Mouse (Mus musculus): ENCODE results near the gene Brsk2. TPM values are rescaled to one million over a fixed set of nuclear protein-coding genes. Genes with fewer than 3 reads are reported as not detected.
A peak's percentile ranks its signal among the peaks of the same experiment; 100 is the strongest.

Gene Brsk2
- polyA plus RNA-seq, 1 experiment from 2014 or later, result 23.9 TPM

GRCm38 (mm10) chr7:141988314-141988806 is 38.8 kb downstream of the Brsk2 start:
- DNase-seq (no peak), ATAC-seq (ENCODE audit: low FRiP score, low TSS enrichment) (no peak)
- H3K4me1 ChIP-seq (ENCODE audit: control insufficient read depth, insufficient read depth, low read length), result no peaks in the 10 kb centered on the region
- H3K27me3 ChIP-seq (ENCODE audit: control insufficient read depth, insufficient read depth, low read length), result no peaks in the 10 kb centered on the region
- no peak overlapping the region for H3K4me2 ChIP-seq (ENCODE audit: low read length)
- 89% methylated on average over 7 of the region's 7 CpGs for WGBS
- H3K9me3 ChIP-seq (ENCODE audit: control insufficient read depth, low read length), result no peaks in the 10 kb centered on the region
- no peak overlapping the region for H3K9ac ChIP-seq (replicated peaks; ENCODE audit: low read length)
- H3K36me3 ChIP-seq (ENCODE audit: control insufficient read depth, insufficient read depth, low read length), result peaks cover 96% of the 10 kb centered on the region
- H3K4me3 ChIP-seq (replicated peaks; ENCODE audit: low read depth, low read length), result no peak overlapping the region
- H3K27ac ChIP-seq (replicated peaks; ENCODE audit: low read depth, low read length), result no peak overlapping the region

- ATAC-seq (ENCODE audit: low FRiP score, low TSS enrichment), result no peak
- WGBS, result 76% methylated on average over 2 of the region's 2 CpGs
- Histone ChIP-seq H3K36me3 (ENCODE audit: control insufficient read depth, insufficient read depth, low read length) (peaks cover 100% of the 10 kb centered on the region), H3K27ac (replicated peaks; ENCODE audit: low read depth, low read length) (no peak overlapping the region), H3K9ac (replicated peaks; ENCODE audit: low read length) (no peak overlapping the region), H3K9me3 (ENCODE audit: control insufficient read depth, low read length) (no peaks in the 10 kb centered on the region), H3K27me3 (ENCODE audit: control insufficient read depth, insufficient read depth, low read length) (no peaks in the 10 kb centered on the region), H3K4me2 (ENCODE audit: low read length) (no peak overlapping the region), H3K4me1 (ENCODE audit: control insufficient read depth, insufficient read depth, low read length) (no peaks in the 10 kb centered on the region), H3K4me3 (replicated peaks; ENCODE audit: low read depth, low read length) (no peak overlapping the region)
- DNase-seq, result no peak
Observed at GRCm38 (mm10) chr7:141991183-141991582, 41.6 kb downstream of the Brsk2 start.

GRCm38 (mm10) chr7:141994121-141994520 is 44.6 kb downstream of the Brsk2 start:
- H3K36me3 ChIP-seq (ENCODE audit: control insufficient read depth, insufficient read depth, low read length), result peaks cover 100% of the 10 kb centered on the region
- ATAC-seq (ENCODE audit: low FRiP score, low TSS enrichment) (no peak), DNase-seq (no peak)
- no peak overlapping the region for H3K4me2 ChIP-seq (ENCODE audit: low read length)
- H3K4me3 ChIP-seq (replicated peaks; ENCODE audit: low read depth, low read length), result no peak overlapping the region
- 94% methylated on average over 4 of the region's 4 CpGs for WGBS
- H3K9ac ChIP-seq (replicated peaks; ENCODE audit: low read length), result no peak overlapping the region
- H3K9me3 ChIP-seq (ENCODE audit: control insufficient read depth, low read length), result no peaks in the 10 kb centered on the region
- no peaks in the 10 kb centered on the region for H3K27me3 ChIP-seq (ENCODE audit: control insufficient read depth, insufficient read depth, low read length)
- H3K27ac ChIP-seq (replicated peaks; ENCODE audit: low read depth, low read length), result no peak overlapping the region
- no peaks in the 10 kb centered on the region for H3K4me1 ChIP-seq (ENCODE audit: control insufficient read depth, insufficient read depth, low read length)

GRCm38 (mm10) chr7:142000661-142001060 is 51.1 kb downstream of the Brsk2 start:
- Histone ChIP-seq H3K27ac (replicated peaks; ENCODE audit: low read depth, low read length) (no peak overlapping the region), H3K4me2 (ENCODE audit: low read length) (no peak overlapping the region), H3K36me3 (ENCODE audit: control insufficient read depth, insufficient read depth, low read length) (peaks cover 91% of the 10 kb centered on the region), H3K9ac (replicated peaks; ENCODE audit: low read length) (no peak overlapping the region), H3K9me3 (ENCODE audit: control insufficient read depth, low read length) (no peaks in the 10 kb centered on the region), H3K4me1 (ENCODE audit: control insufficient read depth, insufficient read depth, low read length) (no peaks in the 10 kb centered on the region), H3K4me3 (replicated peaks; ENCODE audit: low read depth, low read length) (no peak overlapping the region), H3K27me3 (ENCODE audit: control insufficient read depth, insufficient read depth, low read length) (no peaks in the 10 kb centered on the region)
- no peak for DNase-seq
- WGBS, result 89% methylated on average over 3 of the region's 3 CpGs
- ATAC-seq (ENCODE audit: low FRiP score, low TSS enrichment), result no peak

DNA sequence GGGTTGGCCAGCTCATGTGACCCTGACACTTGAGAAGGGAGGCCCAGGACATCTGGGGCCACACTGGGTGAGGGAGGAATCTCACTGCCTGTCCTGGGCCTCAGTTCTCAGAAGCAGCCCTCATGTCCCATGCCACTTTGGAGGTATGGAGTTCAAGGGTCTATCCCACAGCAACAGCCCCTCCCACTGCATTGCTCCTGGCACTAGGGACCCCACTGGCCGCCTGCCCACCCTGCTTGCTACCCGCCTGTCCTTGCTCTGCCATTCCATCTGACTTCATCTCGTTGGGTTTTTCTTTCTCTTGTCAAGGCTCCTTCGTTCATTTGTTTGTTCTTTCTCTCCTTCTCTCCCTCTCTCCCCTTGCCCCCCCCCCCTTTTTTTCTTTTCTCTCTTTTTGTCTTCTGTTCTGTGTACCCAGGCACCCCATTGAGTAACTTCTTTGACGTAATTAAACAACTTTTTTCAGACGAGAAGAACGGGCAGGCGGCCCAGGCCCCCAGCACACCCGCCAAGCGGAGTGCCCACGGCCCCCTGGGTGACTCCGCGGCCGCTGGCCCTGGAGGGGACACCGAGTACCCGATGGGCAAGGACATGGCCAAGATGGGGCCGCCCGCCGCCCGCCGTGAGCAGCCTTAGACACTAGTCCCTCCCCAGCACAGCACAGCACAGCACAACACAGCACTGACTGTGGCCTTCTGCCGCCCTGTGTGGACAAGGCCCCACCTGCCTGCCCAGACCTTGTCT is 52.2 kb downstream of the Brsk2 start:
- H3K9me3 ChIP-seq (ENCODE audit: control insufficient read depth, low read length), result no peaks in the 10 kb centered on the region
- H3K36me3 ChIP-seq (ENCODE audit: control insufficient read depth, insufficient read depth, low read length), result peaks cover 86% of the 10 kb centered on the region
- DNase-seq (no peak), ATAC-seq (ENCODE audit: low FRiP score, low TSS enrichment) (no peak)
- no peaks in the 10 kb centered on the region for H3K27me3 ChIP-seq (ENCODE audit: control insufficient read depth, insufficient read depth, low read length)
- no peak overlapping the region for H3K4me2 ChIP-seq (ENCODE audit: low read length)
- H3K9ac ChIP-seq (replicated peaks; ENCODE audit: low read length), result no peak overlapping the region
- H3K4me3 ChIP-seq (replicated peaks; ENCODE audit: low read depth, low read length), result no peak overlapping the region
- 80% methylated on average over 22 of the region's 22 CpGs for WGBS
- no peaks in the 10 kb centered on the region for H3K4me1 ChIP-seq (ENCODE audit: control insufficient read depth, insufficient read depth, low read length)
- no peak overlapping the region for H3K27ac ChIP-seq (replicated peaks; ENCODE audit: low read depth, low read length)

- H3K9me3 ChIP-seq (ENCODE audit: control insufficient read depth, low read length), result no peaks in the 10 kb centered on the region
- 67% methylated on average over 1 of the region's 1 CpGs for WGBS
- H3K36me3 ChIP-seq (ENCODE audit: control insufficient read depth, insufficient read depth, low read length), result peaks cover 33% of the 10 kb centered on the region
- DNase-seq (peak; percentile 78), ATAC-seq (ENCODE audit: low FRiP score, low TSS enrichment) (no peak)
- no peaks in the 10 kb centered on the region for H3K4me1 ChIP-seq (ENCODE audit: control insufficient read depth, insufficient read depth, low read length)
- H3K27me3 ChIP-seq (ENCODE audit: control insufficient read depth, insufficient read depth, low read length), result no peaks in the 10 kb centered on the region
- H3K4me3 ChIP-seq (replicated peaks; ENCODE audit: low read depth, low read length), result no peak overlapping the region
- no peak overlapping the region for H3K27ac ChIP-seq (replicated peaks; ENCODE audit: low read depth, low read length)
- no peak overlapping the region for H3K4me2 ChIP-seq (ENCODE audit: low read length)
- no peak overlapping the region; the same call in 1 of the 2 replicates for H3K9ac ChIP-seq (replicated peaks; ENCODE audit: low read length)
Observed at GRCm38 (mm10) chr7:142016562-142016961, 67.0 kb downstream of the Brsk2 start.

DNA sequence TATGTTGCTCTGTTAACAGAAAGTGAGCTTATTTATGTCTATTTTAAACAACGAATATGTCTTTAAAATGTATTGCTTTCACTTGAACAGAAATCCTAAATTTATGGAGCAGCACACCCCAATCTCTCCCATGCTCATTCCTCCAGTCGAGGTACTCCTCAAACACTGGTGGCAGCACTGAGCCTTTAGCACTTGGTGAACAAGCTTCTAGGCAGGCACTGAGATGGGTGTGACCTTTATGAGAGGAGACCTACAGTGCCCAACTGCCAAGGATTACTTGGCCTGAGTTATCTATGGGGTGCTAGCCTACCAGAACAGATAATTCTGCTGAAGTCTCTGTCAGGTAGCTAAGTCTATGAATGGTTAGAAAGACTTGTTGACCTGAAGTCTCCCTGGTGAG is 70.1 kb downstream of the Brsk2 start:
- Histone ChIP-seq H3K36me3 (ENCODE audit: control insufficient read depth, insufficient read depth, low read length) (peaks cover 18% of the 10 kb centered on the region), H3K27ac (replicated peaks; ENCODE audit: low read depth, low read length) (no peak overlapping the region), H3K4me3 (replicated peaks; ENCODE audit: low read depth, low read length) (no peak overlapping the region), H3K4me2 (ENCODE audit: low read length) (no peak overlapping the region), H3K9ac (replicated peaks; ENCODE audit: low read length) (no peak overlapping the region), H3K4me1 (ENCODE audit: control insufficient read depth, insufficient read depth, low read length) (no peaks in the 10 kb centered on the region), H3K9me3 (ENCODE audit: control insufficient read depth, low read length) (no peaks in the 10 kb centered on the region), H3K27me3 (ENCODE audit: control insufficient read depth, insufficient read depth, low read length) (no peaks in the 10 kb centered on the region)
- 64% methylated on average over 2 of the region's 2 CpGs for WGBS
- ATAC-seq (ENCODE audit: low FRiP score, low TSS enrichment) (no peak), DNase-seq (no peak)

DNA sequence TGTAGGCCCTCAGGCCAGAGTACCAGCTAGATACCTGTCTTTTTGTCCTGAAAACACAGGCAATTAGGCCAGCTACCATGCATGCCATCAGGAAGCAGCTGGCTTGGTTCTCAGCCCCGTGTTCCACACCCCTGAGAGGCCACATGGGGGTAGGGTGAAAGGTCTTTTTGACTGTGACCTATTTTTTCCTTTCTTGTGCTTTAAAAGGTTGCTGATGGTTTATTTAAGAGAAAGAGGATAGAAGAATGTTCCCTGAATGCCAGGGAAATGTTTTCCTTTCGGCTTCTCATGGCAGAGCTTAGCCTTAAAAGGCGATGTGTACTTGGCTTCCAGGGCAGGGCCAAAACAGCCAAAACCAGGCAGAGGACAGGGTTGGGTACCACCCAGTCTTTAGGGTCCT is 71.3 kb downstream of the Brsk2 start:
- Histone ChIP-seq H3K4me3 (replicated peaks; ENCODE audit: low read depth, low read length) (no peak overlapping the region), H3K4me2 (ENCODE audit: low read length) (no peak overlapping the region), H3K9me3 (ENCODE audit: control insufficient read depth, low read length) (no peaks in the 10 kb centered on the region), H3K9ac (replicated peaks; ENCODE audit: low read length) (no peak overlapping the region), H3K36me3 (ENCODE audit: control insufficient read depth, insufficient read depth, low read length) (peaks cover 7% of the 10 kb centered on the region), H3K27ac (replicated peaks; ENCODE audit: low read depth, low read length) (no peak overlapping the region), H3K4me1 (ENCODE audit: control insufficient read depth, insufficient read depth, low read length) (no peaks in the 10 kb centered on the region), H3K27me3 (ENCODE audit: control insufficient read depth, insufficient read depth, low read length) (no peaks in the 10 kb centered on the region)
- ATAC-seq (ENCODE audit: low FRiP score, low TSS enrichment) (no peak), DNase-seq (no peak)
- 77% methylated on average over 3 of the region's 3 CpGs for WGBS

- Histone ChIP-seq H3K36me3 (ENCODE audit: control insufficient read depth, insufficient read depth, low read length) (no peaks in the 10 kb centered on the region), H3K4me3 (replicated peaks; ENCODE audit: low read depth, low read length) (no peak overlapping the region), H3K4me1 (ENCODE audit: control insufficient read depth, insufficient read depth, low read length) (no peaks in the 10 kb centered on the region), H3K9ac (replicated peaks; ENCODE audit: low read length) (no peak overlapping the region), H3K4me2 (ENCODE audit: low read length) (no peak overlapping the region), H3K27ac (replicated peaks; ENCODE audit: low read depth, low read length) (no peak overlapping the region), H3K27me3 (ENCODE audit: control insufficient read depth, insufficient read depth, low read length) (no peaks in the 10 kb centered on the region), H3K9me3 (ENCODE audit: control insufficient read depth, low read length) (no peaks in the 10 kb centered on the region)
- ATAC-seq (ENCODE audit: low FRiP score, low TSS enrichment) (no peak), DNase-seq (no peak)
- WGBS, result 81% methylated on average over 2 of the region's 2 CpGs
Observed at GRCm38 (mm10) chr7:142025196-142025595, 75.6 kb downstream of the Brsk2 start.
